Mouse (Mus musculus) small intestine, adult 10 weeks (tissue): Measurements from ENCODE around the gene Pi4ka. TPM values are rescaled to one million over a fixed set of nuclear protein-coding genes. Genes with fewer than 3 reads are reported as not detected.

ENCODE experiments used
- polyA plus RNA-seq: library from polyadenylated mRNA; stranded (reverse); fragments of 350-450 nt; fragmentation: Illumina TruSeq; extraction: RNeasy Lipid Tissue Mini Kit (QIAGEN cat#74804); gene quantifications from one replicate; pipeline ENCODE4 v1.2.3, GENCODE M21; 2014; ENCODE audit warnings: low replicate concordance

Gene Pi4ka
- polyA plus RNA-seq: 10.9 TPM

GRCm38 (mm10) chr16:17405736-17406443, at the start of gene Pi4ka, which contains the start of gene Snap29:
Gene Pi4ka (minus strand): TSS chr16:17406314.
Gene Snap29 (plus strand): TSS chr16:17405986.

GRCm38 (mm10) chr16:17451541-17452372, 45.6 kb upstream of the Pi4ka start, which contains the start of gene Crkl:
Gene Crkl (plus strand): TSS chr16:17451987.

GRCm38 (mm10) chr16:17331116-17331515, 75.0 kb downstream of the Pi4ka start, which contains the start of gene Serpind1:
Gene Serpind1 (plus strand): TSS chr16:17331371.

GRCm38 (mm10) chr16:17275721-17276120, 130.4 kb downstream of the Pi4ka start, which contains the start of gene Tmem191c:
Gene Tmem191c (plus strand): TSS chr16:17276077.

GRCm38 (mm10) chr16:17232794-17233701, 173.1 kb downstream of the Pi4ka start, which contains the start of gene Hic2:
Gene Hic2 (plus strand): TSS chr16:17233572.

Other genes starting within 250 kb of the Pi4ka start
- gene Ube2l3, start 203.7 kb downstream of the Pi4ka start, polyA plus RNA-seq: 200 TPM
- not detected for gene Rimbp3, start 197.7 kb downstream of the Pi4ka start, polyA plus RNA-seq
- 0.59 TPM for gene Hic2, start 172.7 kb downstream of the Pi4ka start, polyA plus RNA-seq
- not detected for gene Tmem191c, start 130.2 kb downstream of the Pi4ka start, polyA plus RNA-seq
- gene Serpind1, start 74.9 kb downstream of the Pi4ka start, polyA plus RNA-seq: not detected
- gene Snap29, start 328 bp downstream of the Pi4ka start, polyA plus RNA-seq: 115 TPM
- 26.2 TPM for gene Crkl, start 45.7 kb upstream of the Pi4ka start, polyA plus RNA-seq
- gene Aifm3, start 83.3 kb upstream of the Pi4ka start, polyA plus RNA-seq: not detected
- 7.3 TPM for gene Lztr1, start 102.4 kb upstream of the Pi4ka start, polyA plus RNA-seq
- not detected for gene Thap7, start 124.8 kb upstream of the Pi4ka start, polyA plus RNA-seq
- gene Lrrc74b, start 154.9 kb upstream of the Pi4ka start, polyA plus RNA-seq: 0.45 TPM
- 0.22 TPM for gene P2rx6, start 155.6 kb upstream of the Pi4ka start, polyA plus RNA-seq
- gene Slc7a4, start 176.9 kb upstream of the Pi4ka start, polyA plus RNA-seq: 0.15 TPM
- 6.4 TPM for gene Smpd4, start 213.0 kb upstream of the Pi4ka start, polyA plus RNA-seq
- gene Ccdc74a, start 240.2 kb upstream of the Pi4ka start, polyA plus RNA-seq: not detected